Mouse (Mus musculus) spleen, adult 2 months (tissue): ENCODE data around the gene Adcy2.

Experiments used
- CTCF ChIP-seq: fragments of 200-500 bp; IDR thresholded peaks from 2 replicates; pipeline ENCODE4 v1.5.1; 2011; ENCODE audit warnings: mild to moderate bottlenecking, inconsistent platforms; ENCODE audit not compliant: insufficient read depth, insufficient read length, insufficient replicate concordance; ENCODE audit errors: extremely low read depth
- POLR2A ChIP-seq: fragments of 200-500 bp; IDR thresholded peaks from 2 replicates; pipeline ENCODE4 v1.6.1; 2011; ENCODE audit warnings: low read depth, low read length, inconsistent platforms

DNA sequence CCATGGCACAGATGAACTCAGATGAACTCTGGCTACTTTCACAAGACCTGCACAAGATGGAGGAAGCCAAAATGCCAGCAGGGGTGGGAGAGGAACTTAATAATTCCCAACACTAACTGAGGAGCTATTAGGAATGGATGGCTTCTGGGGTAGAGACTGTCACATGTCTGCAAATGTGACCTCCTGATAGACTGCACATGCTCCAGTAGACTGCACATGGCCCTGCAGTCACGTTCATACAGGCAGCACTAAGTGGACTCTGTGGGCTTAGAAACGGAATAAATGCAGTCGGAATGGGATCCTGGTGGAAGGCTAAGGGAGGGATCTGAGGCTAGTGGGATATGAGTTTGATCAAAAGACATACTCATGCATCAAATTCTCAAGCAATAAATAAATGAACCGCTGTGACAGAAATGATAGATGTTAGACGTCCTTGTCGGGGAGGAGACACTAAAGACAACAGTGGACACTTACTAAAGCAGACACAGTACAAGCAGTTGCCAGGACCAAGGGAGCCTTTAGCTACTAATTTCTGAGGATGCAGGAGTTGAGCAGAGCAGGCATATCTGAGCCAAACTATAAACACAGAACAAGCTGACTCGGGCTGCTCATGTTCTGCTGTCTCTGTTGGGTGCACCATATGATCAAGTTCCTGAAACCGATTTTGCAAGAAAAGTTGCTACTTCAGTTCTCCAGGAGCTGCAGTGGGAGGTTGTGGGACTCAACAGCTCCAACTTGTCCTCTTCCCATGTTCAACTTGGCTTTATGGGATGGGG, 211.9 kb downstream of the Adcy2 start:
- TF ChIP-seq POLR2A (no peak), CTCF (no peak)
